Mouse (Mus musculus) neural tube, embryonic 11.5 days (tissue): Measurements from ENCODE around the gene Lcat. TPM values are rescaled to one million over a fixed set of nuclear protein-coding genes. Genes with fewer than 3 reads are reported as not detected.

Experiments used
- ATAC-seq: fragments of 200-750 bp; cut with Nextera tagmentation; 2 replicates; pipeline ENCODE4 v1.8.0; 2017; ENCODE audit warnings: moderate number of reproducible peaks, mild to moderate bottlenecking, moderate TSS enrichment, moderate library complexity; ENCODE audit not compliant: insufficient read depth, low FRiP score, low TSS enrichment
- DNase-seq: peaks from one replicate; pipeline ENCODE4 v3.0.0-alpha.2; 2015; ENCODE audit warnings: low spot score
- H3K27ac ChIP-seq: fragments of 300-500 bp; sonication (generic); 2 replicates; pipeline ENCODE4 v1.5.1; 2014; ENCODE audit warnings: low read depth, mild to moderate bottlenecking, low read length
- H3K27me3 ChIP-seq: fragments of 300-500 bp; sonication (generic); 2 replicates; pipeline ENCODE4 v1.6.1; 2014; ENCODE audit warnings: mild to moderate bottlenecking, low read length, mixed read lengths; ENCODE audit not compliant: control insufficient read depth, insufficient read depth
- H3K36me3 ChIP-seq: fragments of 300-500 bp; sonication (generic); 2 replicates; pipeline ENCODE4 v1.6.1; 2014; ENCODE audit warnings: mild to moderate bottlenecking, low read length, moderate library complexity, mixed read lengths; ENCODE audit not compliant: control insufficient read depth, insufficient read depth
- H3K4me1 ChIP-seq: fragments of 300-500 bp; sonication (generic); 2 replicates; pipeline ENCODE4 v1.6.1; 2014; ENCODE audit warnings: low read length, mixed read lengths; ENCODE audit not compliant: control insufficient read depth, insufficient read depth
- H3K4me2 ChIP-seq: fragments of 300-500 bp; sonication (generic); 2 replicates; pipeline ENCODE4 v1.6.1; 2014; ENCODE audit warnings: low read depth, mild to moderate bottlenecking, moderate library complexity
- H3K4me3 ChIP-seq: fragments of 300-500 bp; sonication (generic); 2 replicates; pipeline ENCODE4 v1.5.1; 2014; ENCODE audit warnings: low read depth, low read length
- H3K9ac ChIP-seq: fragments of 300-500 bp; sonication (generic); 2 replicates; pipeline ENCODE4 v1.6.1; 2014; ENCODE audit warnings: mild to moderate bottlenecking, low read length
- H3K9me3 ChIP-seq: fragments of 300-500 bp; sonication (generic); 2 replicates; pipeline ENCODE4 v1.6.1; 2016; ENCODE audit warnings: low read length; ENCODE audit not compliant: control insufficient read depth
- WGBS: fragments of 180-500 bp; shearing (Covaris S2); extraction: QIAGEN DNeasy Blood & Tissue Kit; methylation state at CpG from one replicate; pipeline ENCODE4 v1.1.7; 2014; 5-methylcytosine and 5-hydroxymethylcytosine counted together
- polyA plus RNA-seq: library from polyadenylated mRNA; unstranded; fragments of >200 nt; fragmentation: Nextera tagmentation; extraction: Ambion mirVana; gene quantifications from 2 replicates; pipeline ENCODE4 v1.2.1, GENCODE M21; 2014

Lcat gene
- polyA plus RNA-seq, 1 experiment from 2014 or later: 0.50 TPM

DNA sequence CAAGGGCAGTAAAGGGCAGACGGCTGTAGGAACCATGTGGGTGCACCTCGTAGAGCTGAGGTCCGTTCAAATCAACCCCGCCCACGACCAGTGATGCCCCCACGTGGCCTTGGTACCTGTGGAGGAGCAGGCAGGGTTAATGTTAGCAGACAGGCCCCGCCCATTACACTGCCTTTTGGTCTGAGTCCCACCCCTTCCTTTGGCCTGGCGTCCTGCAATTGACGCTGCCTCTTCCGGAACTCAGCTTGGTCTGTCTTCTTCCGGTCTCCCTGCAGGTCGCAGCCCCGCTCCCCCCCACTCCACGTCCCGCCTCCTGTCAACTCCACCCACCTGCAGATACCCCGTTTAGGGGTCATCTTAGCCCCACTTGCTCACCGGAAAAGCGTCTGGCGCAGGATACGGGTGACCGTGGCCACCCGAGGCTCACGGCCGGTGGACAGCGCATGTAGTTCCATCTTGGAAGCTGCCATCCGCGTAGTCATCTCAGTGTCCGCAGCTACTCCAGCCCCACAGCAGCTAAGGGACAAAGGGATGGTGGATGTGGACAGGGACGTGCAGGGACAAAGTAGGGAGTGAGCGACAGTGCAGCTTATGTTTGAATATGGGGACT is 6.2 kb downstream of the Lcat start:
- H3K4me2 ChIP-seq: peak overlapping the region; percentile 97
- ATAC-seq (peak; percentile 91), DNase-seq (peak; percentile 87)
- peaks cover 10% of the 10 kb centered on the region for H3K4me1 ChIP-seq
- H3K4me3 ChIP-seq: peak overlapping the region; percentile 74
- H3K9me3 ChIP-seq: no peaks in the 10 kb centered on the region
- H3K27ac ChIP-seq: peak overlapping the region; percentile 83
- no peaks in the 10 kb centered on the region for H3K27me3 ChIP-seq
- H3K9ac ChIP-seq: peak overlapping the region; percentile 79
- under 1% methylated on average over 30 of the region's 30 CpGs for WGBS
- H3K36me3 ChIP-seq: no peaks in the 10 kb centered on the region

DNA sequence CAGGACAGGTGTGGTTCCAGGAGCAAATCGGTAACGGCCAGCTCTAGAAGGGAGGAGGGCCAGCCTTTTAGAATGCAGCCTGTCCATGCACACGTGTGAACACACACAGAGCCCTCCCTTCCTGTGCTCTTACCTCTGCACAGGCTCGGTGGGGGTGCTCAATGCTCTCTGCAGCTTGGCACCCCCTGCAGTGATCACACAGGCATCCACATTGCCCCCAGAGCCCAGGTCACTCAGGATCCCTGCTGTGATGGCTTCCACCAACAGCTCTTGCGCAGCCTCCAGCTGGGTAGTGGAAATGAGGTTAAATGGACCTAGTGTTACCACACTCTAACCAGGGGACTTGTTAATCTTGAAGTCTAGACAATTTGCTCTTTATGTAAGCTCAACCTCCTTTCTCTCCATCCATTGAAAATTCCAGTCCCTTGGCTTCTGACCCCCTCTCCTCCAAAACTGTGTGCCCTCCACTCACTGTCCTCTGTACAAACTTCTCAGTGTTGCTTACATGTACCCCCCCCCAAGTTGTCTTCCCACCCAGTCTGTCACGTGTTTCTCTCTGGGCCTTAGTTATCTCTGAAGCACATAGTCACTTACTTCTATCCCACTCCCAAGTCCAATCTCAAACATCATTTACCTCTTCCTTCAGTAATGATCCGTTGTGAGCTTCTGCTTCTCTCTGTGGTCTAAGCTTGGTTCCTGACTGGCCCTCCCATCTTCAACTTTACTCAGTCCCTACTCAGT is 7.1 kb downstream of the Lcat start:
- Histone ChIP-seq H3K4me2 (peak overlapping the region; percentile 97), H3K27me3 (no peaks in the 10 kb centered on the region), H3K9me3 (no peaks in the 10 kb centered on the region), H3K4me1 (peaks cover 10% of the 10 kb centered on the region), H3K9ac (peak overlapping the region; percentile 73), H3K4me3 (peak overlapping the region; percentile 74), H3K27ac (no peak overlapping the region), H3K36me3 (no peaks in the 10 kb centered on the region)
- ATAC-seq (no peak), DNase-seq (peak; percentile 21)
- 27% methylated on average over 7 of the region's 7 CpGs for WGBS

DNA sequence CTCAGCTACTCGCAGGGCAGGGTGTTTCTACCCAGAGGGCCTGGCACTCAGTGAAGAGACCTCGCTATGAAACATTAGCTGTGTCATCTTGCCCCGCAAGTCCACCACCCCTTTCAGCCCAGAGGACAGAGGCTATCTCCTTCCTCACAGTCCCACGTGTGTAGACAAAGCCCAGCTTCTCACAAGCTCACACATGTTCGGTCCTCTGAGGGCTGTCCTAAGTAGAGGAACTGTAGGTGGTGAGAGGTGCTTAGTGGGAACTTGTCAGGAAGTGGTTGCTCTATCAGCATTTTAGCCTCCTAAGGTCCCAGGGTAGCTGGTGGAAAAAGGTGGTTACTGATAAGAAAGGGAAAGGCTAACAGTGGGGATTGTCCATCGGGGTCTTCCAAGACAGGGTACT is 8.1 kb downstream of the Lcat start:
- Histone ChIP-seq H3K9ac (no peak overlapping the region), H3K9me3 (no peaks in the 10 kb centered on the region), H3K4me3 (no peak overlapping the region), H3K27me3 (no peaks in the 10 kb centered on the region), H3K36me3 (no peaks in the 10 kb centered on the region), H3K4me2 (no peak overlapping the region), H3K4me1 (peaks cover 10% of the 10 kb centered on the region), H3K27ac (no peak overlapping the region)
- 85% methylated on average over 6 of the region's 6 CpGs for WGBS
- DNase-seq: no peak
- ATAC-seq: no peak

DNA sequence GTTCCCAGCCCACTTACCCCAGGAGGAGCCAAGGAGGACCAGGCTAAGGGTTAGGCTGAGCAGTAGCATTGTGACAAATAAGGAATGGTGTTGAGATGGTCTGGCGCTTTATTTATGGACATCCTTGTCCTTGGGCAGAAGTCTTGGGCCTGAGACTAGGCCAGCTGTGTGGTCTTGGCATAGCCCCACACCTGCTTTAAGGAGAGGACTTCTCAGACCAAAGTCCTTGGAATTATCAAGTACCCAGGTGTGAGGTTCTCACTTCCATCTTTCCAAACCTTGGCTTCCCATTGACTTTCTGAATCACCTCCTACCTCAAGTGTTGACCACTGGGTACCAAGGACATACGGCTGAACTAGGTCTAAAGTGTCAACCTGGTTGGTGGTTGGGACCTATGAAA is 9.4 kb downstream of the Lcat start, which contains the start of gene Ctrl:
Gene Ctrl (minus strand): TSS at position 101 of the 400 bp plus-strand sequence.
- no peak for DNase-seq
- Histone ChIP-seq H3K9me3 (no peaks in the 10 kb centered on the region), H3K4me3 (no peak within 1 kb of the TSS), H3K4me2 (no peak within 1 kb of the TSS), H3K27ac (no peak within 1 kb of the TSS), H3K36me3 (no peaks in the 10 kb centered on the region), H3K4me1 (peaks cover 10% of the 10 kb centered on the region), H3K27me3 (no peaks in the 10 kb centered on the region), H3K9ac (no peak within 1 kb of the TSS)
- 91% methylated on average over 2 of the region's 2 CpGs for WGBS
- ATAC-seq: no peak

DNA sequence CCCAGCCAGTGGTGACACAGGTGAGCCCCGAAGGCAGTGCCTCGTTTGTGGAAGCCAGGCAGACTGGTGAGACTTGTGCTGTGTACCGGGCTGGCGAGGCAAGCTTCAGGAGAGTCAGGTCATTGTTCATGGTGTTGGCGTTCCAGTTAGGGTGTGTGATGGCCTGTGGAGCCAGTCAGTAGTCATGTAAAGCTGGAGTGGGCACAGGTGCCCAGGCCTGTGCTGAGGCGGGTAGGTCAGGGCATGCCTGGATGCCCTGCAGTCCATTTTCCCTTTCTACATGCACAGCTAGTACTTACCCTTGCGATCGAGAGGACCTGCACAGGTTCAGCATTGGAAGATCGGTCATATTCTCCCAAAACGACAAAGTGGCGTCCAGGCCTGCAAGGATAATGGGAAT is 10.7 kb downstream of the Lcat start:
- peaks cover 6% of the 10 kb centered on the region for H3K4me1 ChIP-seq
- no peak overlapping the region for H3K9ac ChIP-seq
- H3K9me3 ChIP-seq: no peaks in the 10 kb centered on the region
- no peak overlapping the region for H3K27ac ChIP-seq
- no peak overlapping the region for H3K4me2 ChIP-seq
- no peak for ATAC-seq
- DNase-seq: no peak
- 89% methylated on average over 11 of the region's 11 CpGs for WGBS
- no peaks in the 10 kb centered on the region for H3K36me3 ChIP-seq
- H3K4me3 ChIP-seq: no peak overlapping the region
- no peaks in the 10 kb centered on the region for H3K27me3 ChIP-seq

DNA sequence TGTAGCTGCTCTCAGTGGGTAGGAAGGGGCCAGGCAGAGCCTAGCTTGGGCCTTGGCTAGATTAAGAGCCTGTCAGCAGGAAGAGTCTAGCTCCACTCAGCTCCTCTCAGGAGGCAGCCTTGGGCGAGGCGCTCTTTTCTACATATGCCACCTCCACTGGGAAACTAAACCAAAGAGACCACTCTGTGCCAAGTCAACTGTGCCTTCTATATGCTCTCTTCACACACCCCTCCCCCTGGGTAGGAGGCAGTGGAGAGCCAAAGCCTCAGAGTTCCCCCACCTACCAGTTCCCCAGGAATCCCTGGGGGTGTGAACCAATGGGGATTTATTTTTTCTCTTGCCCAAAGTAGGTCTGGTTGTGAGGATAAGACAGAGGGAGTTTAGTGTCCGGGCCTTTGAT is 11.9 kb downstream of the Lcat start:
- no peaks in the 10 kb centered on the region for H3K36me3 ChIP-seq
- no peak overlapping the region for H3K27ac ChIP-seq
- DNase-seq: no peak
- H3K9me3 ChIP-seq: no peaks in the 10 kb centered on the region
- H3K4me2 ChIP-seq: no peak overlapping the region
- no peaks in the 10 kb centered on the region for H3K27me3 ChIP-seq
- no peak overlapping the region for H3K4me3 ChIP-seq
- peaks cover 2% of the 10 kb centered on the region for H3K4me1 ChIP-seq
- H3K9ac ChIP-seq: no peak overlapping the region
- ATAC-seq: no peak
- WGBS: 94% methylated on average over 3 of the region's 3 CpGs

DNA sequence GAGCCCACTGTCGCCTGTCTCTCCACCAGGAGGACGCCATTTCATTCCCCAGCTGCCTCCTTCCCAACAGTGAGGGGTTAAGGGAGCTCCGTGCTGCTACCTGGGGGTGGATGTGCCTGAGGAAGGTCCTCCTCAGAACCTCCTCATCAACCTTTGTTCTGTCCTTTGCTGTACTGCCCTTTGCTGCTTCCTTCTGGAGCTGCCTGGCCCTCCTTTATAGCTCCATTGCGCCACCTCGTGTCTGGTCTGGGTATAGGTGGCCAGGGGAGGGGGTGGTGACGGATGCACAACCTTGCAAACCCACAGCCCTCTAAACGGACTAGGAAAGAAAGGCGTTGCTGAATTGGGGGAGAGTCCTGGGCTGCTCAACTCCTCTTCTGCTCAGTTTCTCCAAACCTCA is 12.6 kb downstream of the Lcat start:
- Histone ChIP-seq H3K4me3 (no peak overlapping the region), H3K9ac (peak overlapping the region; percentile 57), H3K4me2 (no peak overlapping the region), H3K36me3 (no peaks in the 10 kb centered on the region), H3K27me3 (no peaks in the 10 kb centered on the region), H3K9me3 (no peaks in the 10 kb centered on the region), H3K27ac (peak overlapping the region; percentile 42; the same call in 1 of the 2 replicates), H3K4me1 (no peaks in the 10 kb centered on the region)
- ATAC-seq (peak; percentile 35), DNase-seq (peak; percentile 85)
- 20% methylated on average over 8 of the region's 8 CpGs for WGBS

DNA sequence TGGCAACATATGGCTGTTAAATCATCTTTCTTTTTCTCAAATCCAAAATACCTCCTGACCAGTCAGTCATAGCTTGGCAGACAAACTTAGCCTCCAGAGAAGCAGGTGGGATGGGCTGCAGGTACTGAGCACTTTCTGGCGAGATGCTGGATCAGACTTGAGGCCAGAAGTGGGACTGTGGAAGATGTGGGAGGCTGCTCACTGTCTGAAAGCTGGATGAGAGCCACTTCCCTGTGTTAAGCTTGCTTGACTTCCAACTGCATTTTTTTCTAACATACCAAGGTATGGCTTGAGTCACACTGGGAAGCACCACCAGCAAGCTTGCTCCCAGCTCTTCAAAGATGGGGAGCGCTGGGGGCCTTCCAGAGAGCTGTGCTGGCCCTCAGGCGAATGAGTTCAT is 18.1 kb downstream of the Lcat start:
- 83% methylated on average over 3 of the region's 3 CpGs for WGBS
- H3K36me3 ChIP-seq: no peaks in the 10 kb centered on the region
- no peaks in the 10 kb centered on the region for H3K4me1 ChIP-seq
- ATAC-seq (no peak), DNase-seq (no peak)
- H3K9me3 ChIP-seq: no peaks in the 10 kb centered on the region
- no peak overlapping the region for H3K4me3 ChIP-seq
- H3K9ac ChIP-seq: no peak overlapping the region
- H3K4me2 ChIP-seq: no peak overlapping the region
- no peaks in the 10 kb centered on the region for H3K27me3 ChIP-seq
- H3K27ac ChIP-seq: no peak overlapping the region

DNA sequence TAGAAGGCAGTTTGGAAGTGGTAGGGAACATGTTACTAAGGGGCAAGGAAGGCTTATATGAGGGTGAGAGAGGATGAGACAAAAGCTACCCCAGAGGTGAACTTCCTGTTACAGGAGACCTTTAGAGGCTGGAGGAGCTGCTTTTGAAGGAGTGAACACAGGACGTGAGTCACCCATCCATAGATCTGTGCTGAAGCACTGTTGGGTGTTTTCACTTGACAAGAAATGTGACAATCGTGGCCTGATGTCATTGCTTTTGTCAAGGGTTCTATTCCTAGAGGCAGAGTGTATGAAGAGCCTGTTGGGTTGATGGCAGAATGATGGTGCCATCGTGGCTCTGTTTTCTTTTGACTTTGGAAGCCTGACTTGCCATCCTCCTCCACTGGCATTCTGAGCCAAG is 23.8 kb downstream of the Lcat start:
- no peaks in the 10 kb centered on the region for H3K27me3 ChIP-seq
- no peak overlapping the region for H3K4me3 ChIP-seq
- H3K27ac ChIP-seq: no peak overlapping the region
- no peak overlapping the region for H3K4me2 ChIP-seq
- no peak overlapping the region for H3K9ac ChIP-seq
- WGBS: 86% methylated on average over 3 of the region's 3 CpGs
- H3K9me3 ChIP-seq: no peaks in the 10 kb centered on the region
- no peaks in the 10 kb centered on the region for H3K4me1 ChIP-seq
- no peaks in the 10 kb centered on the region for H3K36me3 ChIP-seq
- DNase-seq (no peak), ATAC-seq (no peak)
